Mouse (Mus musculus) ovary, postnatal 10 days (tissue): ENCODE measurements around the gene Ermn.

ENCODE experiments used
- DNase-seq: peaks from one replicate; pipeline ENCODE4 v3.0.0; 2022; ENCODE audit warnings: low spot score

Ermn gene

GRCm38 (mm10) chr2:58052821-58053581 is at the start of gene Ermn:
Ermn (minus strand) TSS chr2:58052864.
- DNase-seq, result no peak

GRCm38 (mm10) chr2:58094818-58095217 is 42.2 kb upstream of the Ermn start:
- DNase-seq, result no peak

DNA sequence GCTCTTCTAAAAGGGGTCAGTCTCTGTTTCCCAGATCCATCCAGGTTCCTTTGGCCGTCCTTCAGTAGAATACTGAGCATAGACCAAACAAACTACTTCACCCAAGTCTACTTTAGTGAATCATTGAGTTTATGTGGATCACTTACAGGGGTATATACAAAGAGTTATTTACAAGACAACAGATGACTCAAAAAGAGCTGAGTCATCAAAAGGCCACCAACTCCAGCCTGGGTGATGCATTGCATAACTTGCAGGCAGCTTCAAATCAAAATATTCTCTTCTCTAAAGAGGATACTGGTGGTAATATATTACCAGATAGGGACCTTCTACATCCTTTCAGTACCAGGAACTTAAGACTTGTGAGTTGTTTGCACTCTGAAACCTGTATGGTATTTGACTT is 33.8 kb upstream of the Ermn start:
- no peak for DNase-seq

DNA sequence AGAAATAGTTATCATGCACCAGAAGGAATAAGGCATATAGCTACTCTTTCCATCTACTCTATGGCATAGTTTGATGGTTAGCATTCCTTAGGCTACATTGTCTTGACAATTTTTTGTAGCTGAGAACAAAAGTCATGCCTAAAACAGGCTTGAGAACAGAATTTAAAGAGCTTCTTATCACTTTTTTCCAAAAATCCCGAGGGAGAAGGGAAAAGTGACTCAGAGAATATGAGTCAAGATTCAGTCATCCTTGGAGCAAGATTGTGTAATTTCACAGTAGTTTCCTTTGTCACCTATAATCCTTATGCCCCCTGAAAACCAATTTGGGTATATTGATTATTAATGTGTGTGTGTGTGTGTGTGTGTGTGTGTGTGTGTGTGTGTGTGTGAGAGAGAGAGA is 27.2 kb upstream of the Ermn start:
- no peak for DNase-seq

DNA sequence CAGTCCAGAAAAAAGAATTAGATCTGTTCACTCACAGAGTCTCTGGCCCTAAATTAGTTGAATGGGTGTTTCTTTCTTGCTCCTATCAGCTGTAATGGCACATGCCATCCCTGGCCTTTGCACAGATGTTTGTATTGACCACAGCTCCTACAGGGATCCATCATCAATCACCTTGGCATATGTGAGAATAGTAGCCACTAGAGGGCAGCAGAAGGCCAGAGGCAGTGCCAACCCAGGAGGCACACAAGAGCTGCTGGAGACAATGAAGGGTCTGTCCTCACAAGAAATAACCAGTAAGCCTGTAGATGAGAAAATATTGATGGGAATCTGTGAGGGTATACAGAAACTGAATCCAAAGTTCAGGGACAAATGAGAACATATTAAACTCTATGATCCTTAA is 2.7 kb upstream of the Ermn start:
- DNase-seq, result peak; percentile 4

- DNase-seq, result no peak
Measured at GRCm38 (mm10) chr2:58041867-58042266, 10.8 kb downstream of the Ermn start.

- no peak for DNase-seq
Measured at GRCm38 (mm10) chr2:58036926-58037325, 15.7 kb downstream of the Ermn start.

- no peak for DNase-seq
Measured at GRCm38 (mm10) chr2:58035635-58036034, 17.0 kb downstream of the Ermn start.

DNA sequence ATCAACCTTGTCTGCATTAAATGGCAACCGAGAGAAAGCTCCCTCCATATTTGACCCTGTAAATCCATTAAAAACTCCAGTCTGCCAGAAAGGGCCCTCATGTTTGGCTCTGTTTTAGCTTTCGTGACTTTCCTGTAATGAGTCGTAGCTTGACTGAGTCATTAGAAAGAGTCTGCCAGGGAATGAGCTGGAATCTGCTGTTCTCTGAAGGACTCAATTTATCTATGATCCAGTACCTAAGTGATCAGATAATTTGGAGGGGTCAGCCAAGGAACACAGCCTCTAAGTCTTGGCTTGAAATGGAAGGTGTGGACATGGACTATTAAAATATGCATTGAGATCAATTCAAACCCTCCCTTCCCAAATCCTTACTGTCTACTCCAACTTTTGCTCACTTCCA is 21.2 kb downstream of the Ermn start:
- DNase-seq, result no peak

DNA sequence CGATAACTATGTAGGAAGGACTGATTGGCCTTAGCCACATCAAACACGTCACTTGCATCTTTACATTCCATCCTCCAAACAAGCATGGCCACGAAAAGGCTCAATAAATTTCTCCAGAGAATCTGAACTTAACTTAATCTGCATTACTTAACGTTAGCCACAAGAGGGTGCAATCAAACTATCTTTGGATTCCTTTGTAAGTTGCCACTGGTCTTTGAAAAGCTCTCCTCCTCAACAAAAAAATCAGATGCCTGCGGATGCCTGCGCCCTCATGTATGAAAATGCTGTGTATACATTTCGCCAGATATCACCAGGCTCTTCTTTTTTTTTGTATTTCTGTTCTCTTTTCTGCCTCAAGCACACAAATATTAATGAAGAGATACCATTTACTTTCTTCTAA is 23.3 kb downstream of the Ermn start:
- DNase-seq, result no peak

DNA sequence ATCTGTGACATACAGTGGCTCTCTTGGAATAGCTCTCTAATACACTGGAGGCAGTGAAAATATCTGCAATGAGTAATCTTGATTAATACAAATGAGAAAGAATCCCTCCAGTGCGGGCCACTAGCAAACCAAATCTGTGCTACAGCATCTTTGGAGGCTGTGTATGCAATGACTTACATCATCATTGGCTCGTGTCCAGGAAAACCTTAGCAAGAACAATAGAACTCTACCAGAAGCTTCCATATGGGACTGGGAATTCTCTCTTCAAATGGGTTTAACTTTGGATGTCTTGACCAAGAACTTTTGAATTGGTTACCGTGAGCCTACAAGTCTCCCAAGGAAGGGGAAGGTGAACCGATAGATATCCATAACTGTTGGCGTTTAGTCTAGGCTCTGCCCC is 25.9 kb downstream of the Ermn start:
- no peak for DNase-seq

GRCm38 (mm10) chr2:58023556-58023955 is 29.1 kb downstream of the Ermn start:
- no peak for DNase-seq

- no peak for DNase-seq
Measured at GRCm38 (mm10) chr2:58007081-58007480, 45.6 kb downstream of the Ermn start.

GRCm38 (mm10) chr2:58001497-58001896 is 51.2 kb downstream of the Ermn start:
- DNase-seq, result no peak

- DNase-seq, result no peak
Measured at GRCm38 (mm10) chr2:57997752-57998430, 54.8 kb downstream of the Ermn start, which contains the start of gene Galnt5. Galnt5 (plus strand) TSS chr2:57997884.
